Mouse (Mus musculus): ENCODE results near the gene Casr.

GRCm38 (mm10) chr16:36507300-36507699 lies 54.6 kb downstream of the Casr start:
- TF ChIP-seq POLR2A (IDR thresholded peaks at IDR 0.05; ENCODE audit: low read depth, low read length) = no peak
- no peak for TF ChIP-seq CTCF (IDR thresholded peaks at IDR 0.05; ENCODE audit: extremely low read depth, insufficient read length, insufficient replicate concordance, low read depth, low read length)

Measured in small intestine, adult 2 months (tissue).